Mouse (Mus musculus): ENCODE data around the gene Ppm1l.
A peak's percentile ranks its signal among the peaks of the same experiment; 100 is the strongest.

Ppm1l gene

GRCm38 (mm10) chr3:69317251-69318125, 827 bp downstream of the Ppm1l start:
- Histone ChIP-seq H3K27me3 (ENCODE audit: control insufficient read depth, insufficient read depth, low read length, poor library complexity, severe bottlenecking) (no peaks in the 10 kb centered on the region), H3K36me3 (ENCODE audit: control insufficient read depth, insufficient read depth, low read length, poor library complexity, severe bottlenecking) (no peaks in the 10 kb centered on the region)
- peak; percentile 43 for DNase-seq (ENCODE audit: low read depth, low spot score)

GRCm38 (mm10) chr3:69318131-69318951, 1.7 kb downstream of the Ppm1l start:
- Histone ChIP-seq H3K27me3 (ENCODE audit: control insufficient read depth, insufficient read depth, low read length, poor library complexity, severe bottlenecking) (no peaks in the 10 kb centered on the region), H3K36me3 (ENCODE audit: control insufficient read depth, insufficient read depth, low read length, poor library complexity, severe bottlenecking) (no peaks in the 10 kb centered on the region)
- peak; percentile 23 for DNase-seq (ENCODE audit: low read depth, low spot score)

DNA sequence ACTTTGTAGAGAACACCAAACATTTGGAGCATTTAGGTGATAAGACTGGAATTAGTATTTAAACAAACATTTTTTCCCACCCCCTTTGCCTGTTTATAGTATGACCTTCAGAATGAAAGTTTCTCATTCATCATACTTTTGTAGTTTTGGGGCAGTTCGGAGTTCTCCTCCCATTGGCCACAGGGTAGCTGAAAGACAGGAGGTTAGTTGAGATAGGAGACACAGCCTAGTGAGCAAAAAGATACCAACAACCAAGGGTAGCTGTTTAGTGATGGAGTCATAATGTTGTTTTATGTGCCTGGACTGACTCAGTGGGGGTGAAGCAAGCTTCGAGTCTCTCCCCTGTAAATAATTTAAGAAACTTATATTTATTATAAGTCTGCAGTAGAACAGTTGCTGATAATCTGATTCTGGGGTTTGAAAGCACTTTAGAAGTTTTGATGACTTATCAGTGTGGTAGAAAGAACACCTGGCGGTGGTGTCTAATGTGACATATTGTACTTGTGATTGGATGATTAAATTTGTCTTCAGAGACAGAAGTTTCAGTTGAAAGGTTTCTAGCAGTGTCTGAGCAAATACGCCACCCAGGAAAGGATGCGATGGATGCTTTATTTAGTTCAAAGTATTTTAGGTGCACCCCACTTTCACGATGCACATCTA, 2.5 kb downstream of the Ppm1l start:
- no peak for DNase-seq (ENCODE audit: low read depth, low spot score)
- H3K36me3 ChIP-seq (ENCODE audit: control insufficient read depth, insufficient read depth, low read length, poor library complexity, severe bottlenecking), result no peaks in the 10 kb centered on the region
- no peaks in the 10 kb centered on the region for H3K27me3 ChIP-seq (ENCODE audit: control insufficient read depth, insufficient read depth, low read length, poor library complexity, severe bottlenecking)

GRCm38 (mm10) chr3:69323982-69324381, 7.3 kb downstream of the Ppm1l start:
- no peaks in the 10 kb centered on the region for H3K36me3 ChIP-seq (ENCODE audit: control insufficient read depth, insufficient read depth, low read length, poor library complexity, severe bottlenecking)
- no peak for DNase-seq (ENCODE audit: low read depth, low spot score)
- H3K27me3 ChIP-seq (ENCODE audit: control insufficient read depth, insufficient read depth, low read length, poor library complexity, severe bottlenecking), result no peaks in the 10 kb centered on the region

DNA sequence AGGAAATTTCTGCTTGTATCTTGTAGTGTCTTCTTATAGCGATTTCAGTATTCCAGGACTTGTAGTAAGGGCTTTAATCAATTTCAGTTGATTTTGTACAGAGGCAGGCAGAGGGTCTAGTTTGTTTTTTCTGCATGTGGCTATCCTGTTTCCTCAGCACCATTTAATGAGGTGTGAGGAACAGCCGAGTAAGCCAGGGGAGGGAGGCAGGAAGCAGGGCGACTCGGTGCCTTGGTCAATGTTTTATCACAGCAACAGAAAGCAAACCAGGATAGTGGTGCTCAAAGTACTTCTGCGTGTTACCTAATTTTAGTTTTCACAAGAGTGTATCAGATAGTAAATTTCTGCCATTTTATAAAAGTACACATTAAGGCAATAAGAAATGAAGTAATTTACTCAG, 13.2 kb downstream of the Ppm1l start:
- DNase-seq (ENCODE audit: low read depth, low spot score), result no peak
- Histone ChIP-seq H3K27me3 (ENCODE audit: control insufficient read depth, insufficient read depth, low read length, poor library complexity, severe bottlenecking) (no peaks in the 10 kb centered on the region), H3K36me3 (ENCODE audit: control insufficient read depth, insufficient read depth, low read length, poor library complexity, severe bottlenecking) (no peaks in the 10 kb centered on the region)

GRCm38 (mm10) chr3:69333819-69334218, 17.2 kb downstream of the Ppm1l start:
- H3K36me3 ChIP-seq (ENCODE audit: control insufficient read depth, insufficient read depth, low read length, poor library complexity, severe bottlenecking), result no peaks in the 10 kb centered on the region
- DNase-seq (ENCODE audit: low read depth, low spot score), result no peak

GRCm38 (mm10) chr3:69340486-69340885, 23.8 kb downstream of the Ppm1l start:
- no peak for DNase-seq (ENCODE audit: low read depth, low spot score)
- H3K36me3 ChIP-seq (ENCODE audit: control insufficient read depth, insufficient read depth, low read length, poor library complexity, severe bottlenecking), result no peaks in the 10 kb centered on the region
- no peaks in the 10 kb centered on the region for H3K27me3 ChIP-seq (ENCODE audit: control insufficient read depth, insufficient read depth, low read length, poor library complexity, severe bottlenecking)

More at GRCm38 (mm10) chr3:69333819-69334218, 17.2 kb downstream of the Ppm1l start:
- H3K27me3 ChIP-seq (ENCODE audit: control insufficient read depth, insufficient read depth, low read length, poor library complexity, severe bottlenecking), result no peaks in the 10 kb centered on the region

DNA sequence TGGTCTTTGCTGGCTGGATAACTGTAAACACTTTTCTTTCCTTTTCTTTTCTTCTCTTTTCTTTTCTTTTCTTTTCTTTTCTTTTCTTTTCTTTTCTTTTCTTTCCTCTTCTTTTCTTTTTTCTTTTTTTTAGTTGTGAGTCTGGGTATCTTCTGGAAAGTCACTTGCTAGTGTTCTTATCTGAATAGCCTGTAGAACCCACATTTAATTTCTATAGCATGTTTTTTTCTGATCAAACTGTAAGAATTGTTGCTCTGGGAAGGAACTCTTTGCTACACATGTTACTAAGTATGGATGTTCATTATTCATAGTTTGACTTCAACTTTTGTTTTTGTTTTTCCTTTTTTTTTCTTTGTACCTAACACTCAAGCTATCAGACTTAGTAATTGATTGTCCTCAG, 24.3 kb downstream of the Ppm1l start:
- no peak for DNase-seq (ENCODE audit: low read depth, low spot score)
- no peaks in the 10 kb centered on the region for H3K27me3 ChIP-seq (ENCODE audit: control insufficient read depth, insufficient read depth, low read length, poor library complexity, severe bottlenecking)

GRCm38 (mm10) chr3:69341514-69341913, 24.9 kb downstream of the Ppm1l start:
- Histone ChIP-seq H3K27me3 (ENCODE audit: control insufficient read depth, insufficient read depth, low read length, poor library complexity, severe bottlenecking) (no peaks in the 10 kb centered on the region), H3K36me3 (ENCODE audit: control insufficient read depth, insufficient read depth, low read length, poor library complexity, severe bottlenecking) (no peaks in the 10 kb centered on the region)
- no peak for DNase-seq (ENCODE audit: low read depth, low spot score)

More for the DNA sequence above, 24.3 kb downstream of the Ppm1l start:
- H3K36me3 ChIP-seq (ENCODE audit: control insufficient read depth, insufficient read depth, low read length, poor library complexity, severe bottlenecking), result no peaks in the 10 kb centered on the region

DNA sequence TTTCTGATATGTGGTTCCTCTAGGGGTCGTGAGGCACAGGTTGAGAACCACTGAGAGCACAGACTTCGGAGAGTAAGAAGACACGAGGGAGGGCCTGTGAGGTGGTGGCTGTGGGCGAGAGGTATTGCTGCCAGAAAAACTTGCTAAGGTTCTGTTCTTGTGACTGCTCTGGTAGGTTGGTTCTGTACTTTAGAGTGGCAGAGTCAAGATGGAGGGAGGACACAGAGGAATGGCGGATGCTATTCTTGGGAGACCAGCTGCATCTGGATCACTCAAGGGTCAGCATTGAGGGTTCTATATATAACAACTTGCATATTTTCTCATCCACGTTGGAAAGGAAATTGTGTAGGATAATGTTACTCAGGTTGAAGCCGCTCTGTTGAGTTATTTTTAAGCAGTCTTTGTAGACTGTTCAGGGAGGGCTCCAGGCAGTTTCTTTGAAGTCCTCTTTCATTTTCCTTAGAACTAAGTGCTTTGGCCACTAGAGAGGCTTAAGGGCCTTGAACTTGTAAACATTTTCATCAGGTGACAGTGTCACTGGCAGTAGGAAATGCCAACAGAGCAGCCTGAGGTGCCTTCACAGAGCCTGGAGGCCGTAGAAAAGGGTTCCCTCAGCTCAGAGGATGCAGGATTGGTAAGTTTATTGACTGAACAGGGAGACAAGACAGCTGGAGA, 25.7 kb downstream of the Ppm1l start:
- Histone ChIP-seq H3K27me3 (ENCODE audit: control insufficient read depth, insufficient read depth, low read length, poor library complexity, severe bottlenecking) (no peaks in the 10 kb centered on the region), H3K36me3 (ENCODE audit: control insufficient read depth, insufficient read depth, low read length, poor library complexity, severe bottlenecking) (no peaks in the 10 kb centered on the region)
- no peak for DNase-seq (ENCODE audit: low read depth, low spot score)

DNA sequence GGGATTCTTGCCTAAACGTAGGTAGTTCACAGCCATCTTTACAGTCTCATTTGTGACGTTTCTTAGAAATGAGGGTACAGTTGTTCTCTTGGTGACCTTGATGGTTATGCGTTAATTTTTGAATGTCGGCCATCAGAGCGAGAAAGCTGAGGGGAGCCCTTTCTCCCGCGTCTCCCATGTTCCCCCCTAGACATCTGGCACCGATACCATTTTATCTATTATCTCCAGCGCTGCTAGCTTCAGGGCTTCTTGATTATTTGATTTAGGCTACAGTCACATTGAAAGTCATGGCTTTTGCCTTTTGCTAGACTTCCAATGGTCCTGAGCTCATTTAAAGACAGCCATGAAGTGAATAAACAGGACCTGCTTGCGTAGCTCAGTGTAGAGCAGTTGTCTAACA, 26.5 kb downstream of the Ppm1l start:
- no peak for DNase-seq (ENCODE audit: low read depth, low spot score)
- Histone ChIP-seq H3K27me3 (ENCODE audit: control insufficient read depth, insufficient read depth, low read length, poor library complexity, severe bottlenecking) (no peaks in the 10 kb centered on the region), H3K36me3 (ENCODE audit: control insufficient read depth, insufficient read depth, low read length, poor library complexity, severe bottlenecking) (no peaks in the 10 kb centered on the region)

GRCm38 (mm10) chr3:69346514-69346913, 29.9 kb downstream of the Ppm1l start:
- no peak for DNase-seq (ENCODE audit: low read depth, low spot score)
- H3K27me3 ChIP-seq (ENCODE audit: control insufficient read depth, insufficient read depth, low read length, poor library complexity, severe bottlenecking), result no peaks in the 10 kb centered on the region
- H3K36me3 ChIP-seq (ENCODE audit: control insufficient read depth, insufficient read depth, low read length, poor library complexity, severe bottlenecking), result no peaks in the 10 kb centered on the region

- DNase-seq (ENCODE audit: low read depth, low spot score), result peak; percentile 18
- Histone ChIP-seq H3K36me3 (ENCODE audit: control insufficient read depth, insufficient read depth, low read length, poor library complexity, severe bottlenecking) (no peaks in the 10 kb centered on the region), H3K27me3 (ENCODE audit: control insufficient read depth, insufficient read depth, low read length, poor library complexity, severe bottlenecking) (no peaks in the 10 kb centered on the region)
These were observed 31.7 kb downstream of the Ppm1l start for GRCm38 (mm10) chr3:69348197-69348920.

DNA sequence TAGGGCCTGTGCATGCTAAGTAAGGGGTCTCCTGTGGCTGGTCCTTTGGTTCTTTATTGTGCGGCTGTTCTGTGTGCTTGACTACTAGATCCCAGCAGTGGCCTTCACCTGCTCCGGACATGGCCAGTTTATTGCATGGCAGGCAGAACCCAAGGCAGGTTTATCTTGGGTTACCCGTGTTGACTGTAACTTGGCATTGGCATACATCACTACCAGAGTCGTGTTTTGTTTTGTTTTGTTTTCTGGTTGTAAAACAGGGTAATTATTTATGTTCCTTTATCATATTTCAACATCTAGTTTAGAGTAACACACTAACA, 32.2 kb downstream of the Ppm1l start:
- DNase-seq (ENCODE audit: low read depth, low spot score), result no peak
- Histone ChIP-seq H3K27me3 (ENCODE audit: control insufficient read depth, insufficient read depth, low read length, poor library complexity, severe bottlenecking) (no peaks in the 10 kb centered on the region), H3K36me3 (ENCODE audit: control insufficient read depth, insufficient read depth, low read length, poor library complexity, severe bottlenecking) (no peaks in the 10 kb centered on the region)

Measured in splenic B cell, adult 2 months (primary cell).